Mouse (Mus musculus) bone marrow macrophage, adult 2 months (primary cell): ENCODE results near the gene Krt8.

ENCODE experiments used
- CTCF ChIP-seq: IDR thresholded peaks from 2 replicates; pipeline ENCODE4 v1.5.1; 2012; ENCODE audit warnings: low read depth, mild to moderate bottlenecking, low read length, moderate library complexity
- POLR2A ChIP-seq: IDR thresholded peaks from 2 replicates; pipeline ENCODE4 v1.6.1; 2012; ENCODE audit warnings: mild to moderate bottlenecking, low read depth, low read length, borderline replicate concordance

DNA sequence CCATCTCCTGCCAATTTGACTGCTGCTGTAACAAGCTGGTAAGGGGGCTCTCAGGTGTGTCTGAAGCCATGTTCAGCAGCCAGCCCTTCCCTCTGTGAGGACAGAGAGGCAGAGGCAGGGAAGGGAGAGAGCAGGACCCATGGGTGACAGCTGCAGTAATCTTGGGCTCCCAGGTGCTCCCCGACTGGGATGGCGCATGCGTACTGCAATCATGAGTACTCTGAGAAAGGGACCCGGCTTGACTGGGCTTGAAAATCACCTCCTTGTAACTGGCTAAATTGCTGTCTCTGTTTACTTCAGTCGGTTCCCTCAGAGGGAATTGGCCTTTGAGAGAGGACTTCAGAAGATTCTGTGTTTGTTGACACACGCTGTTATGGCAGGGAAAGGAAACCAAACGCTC is 37.7 kb upstream of the Krt8 start:
- TF ChIP-seq CTCF, result no peak
- no peak for TF ChIP-seq POLR2A
